Mouse (Mus musculus) MEL (cell line): Measurements from ENCODE around the gene Rrp8.
"Not testable (repeated sequence)": the region's sequence is repeated elsewhere in the genome, so short reads cannot be mapped to it uniquely, and the experiment has no call there.

Experiments used
- BHLHE40 ChIP-seq: IDR thresholded peaks from 2 replicates; pipeline ENCODE4 v1.6.1; 2012; ENCODE audit warnings: low read depth, mild to moderate bottlenecking, inconsistent platforms, low read length, improper control_type of control experiment, borderline replicate concordance
- CHD2 ChIP-seq: IDR thresholded peaks from 2 replicates; pipeline ENCODE4 v1.6.1; 2011; ENCODE audit warnings: low read length, improper control_type of control experiment
- CTCF ChIP-seq, 3 experiments: IDR thresholded peaks in 2 of 3; conservative IDR thresholded peaks in 1 of 3; 2 replicates each; pipeline ENCODE4 v1.5.1; 2011 to 2012; ENCODE audit warnings: low read length in 3 of 3, low read depth in 2 of 3, mild to moderate bottlenecking in 2 of 3, improper control_type of control experiment in 1 of 3, inconsistent platforms in 1 of 3, mixed read lengths in 1 of 3, moderate library complexity in 1 of 3; ENCODE audit not compliant: control insufficient read depth in 1 of 3, insufficient read depth in 1 of 3, poor library complexity in 1 of 3, severe bottlenecking in 1 of 3
- ETS1 ChIP-seq: IDR thresholded peaks from 2 replicates; pipeline ENCODE4 v1.6.1; 2012; ENCODE audit warnings: low read depth, mild to moderate bottlenecking, inconsistent platforms, low read length, improper control_type of control experiment, moderate library complexity
- HCFC1 ChIP-seq: IDR thresholded peaks from 2 replicates; pipeline ENCODE4 v1.6.1; 2012; ENCODE audit warnings: low read depth, mild to moderate bottlenecking, inconsistent platforms, low read length, improper control_type of control experiment, moderate library complexity
- MAFK ChIP-seq: IDR thresholded peaks from 2 replicates; pipeline ENCODE4 v1.6.1; 2011; ENCODE audit warnings: low read depth, mild to moderate bottlenecking, low read length, improper control_type of control experiment, borderline replicate concordance
- MAX ChIP-seq: IDR thresholded peaks from 2 replicates; pipeline ENCODE4 v1.6.1; 2011; ENCODE audit warnings: low read length, improper control_type of control experiment
- MAZ ChIP-seq: IDR thresholded peaks from 2 replicates; pipeline ENCODE4 v1.6.1; 2012; ENCODE audit warnings: low read depth, mild to moderate bottlenecking, inconsistent platforms, low read length, improper control_type of control experiment
- POLR2AphosphoS2 ChIP-seq: IDR thresholded peaks from 2 replicates; pipeline ENCODE4 v1.6.1; 2011; ENCODE audit warnings: low read length, improper control_type of control experiment
- RAD21 ChIP-seq: IDR thresholded peaks from 2 replicates; pipeline ENCODE4 v1.6.1; 2011; ENCODE audit warnings: mild to moderate bottlenecking, low read depth, low read length, improper control_type of control experiment
- ZMIZ1 ChIP-seq: IDR thresholded peaks from 2 replicates; pipeline ENCODE4 v1.6.1; 2012; ENCODE audit warnings: low read depth, mild to moderate bottlenecking, inconsistent platforms, low read length, improper control_type of control experiment, moderate library complexity

DNA sequence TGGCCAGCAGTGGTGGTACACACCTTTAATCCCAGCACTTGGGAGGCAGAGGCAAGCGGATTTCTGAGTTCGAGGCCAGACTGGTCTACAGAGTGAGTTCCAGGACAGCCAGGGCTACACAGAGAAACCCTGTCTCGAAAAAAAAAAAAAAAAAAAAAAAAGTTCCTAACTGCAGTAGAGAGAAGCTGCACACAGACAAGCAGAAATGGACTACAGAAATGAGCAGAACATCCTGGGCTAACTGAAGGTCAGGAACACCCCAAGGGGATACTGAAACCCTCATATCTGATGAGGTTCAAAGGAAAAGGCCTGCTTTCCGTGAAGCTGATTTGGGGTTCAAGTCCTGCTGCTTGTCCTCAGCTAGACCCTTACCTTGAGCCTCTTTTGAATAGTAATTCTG lies 1.7 kb downstream of the Rrp8 start:
- TF ChIP-seq CTCF (IDR thresholded peaks at IDR 0.05 in 2 of 3, conservative IDR thresholded peaks at IDR 0.05 in 1 of 3; ENCODE audit: control insufficient read depth in 1 of 3, insufficient read depth in 1 of 3, low read depth in 2 of 3, low read length in 3 of 3, poor library complexity in 1 of 3, severe bottlenecking in 1 of 3); HCFC1; RAD21; ZMIZ1; ETS1; CHD2; MAZ; POLR2AphosphoS2; MAX; BHLHE40; MAFK: not testable (repeated sequence)
